Mouse (Mus musculus) cerebellum, adult 2 months (tissue): Measurements from ENCODE around the gene Abcb8. TPM values are rescaled to one million over a fixed set of nuclear protein-coding genes. Genes with fewer than 3 reads are reported as not detected.
A peak's percentile ranks its signal among the peaks of the same experiment; 100 is the strongest.

Source experiments
- DNase-seq, 2 experiments: peaks; one replicate each; pipeline ENCODE4 v3.0.0; 2021
- H3K27ac ChIP-seq: fragments of 200-500 bp; 2 replicates; pipeline ENCODE4 v1.5.1; 2012; ENCODE audit warnings: low read length, control low read depth, inconsistent platforms; ENCODE audit not compliant: insufficient read depth
- H3K27me3 ChIP-seq: fragments of 200-500 bp; 2 replicates; pipeline ENCODE4 v1.6.1; 2012; ENCODE audit warnings: inconsistent platforms, mild to moderate bottlenecking, low read length, moderate library complexity; ENCODE audit not compliant: control insufficient read depth, insufficient read depth
- H3K4me1 ChIP-seq: fragments of 200-500 bp; 2 replicates; pipeline ENCODE4 v1.6.1; 2011; ENCODE audit warnings: low read length; ENCODE audit not compliant: control insufficient read depth, insufficient read depth
- H3K4me3 ChIP-seq: fragments of 200-500 bp; replicated peaks from 2 replicates; pipeline ENCODE3; 2011; ENCODE audit warnings: mild to moderate bottlenecking, low read depth, low read length, control low read depth; ENCODE audit not compliant: insufficient read depth
- CTCF ChIP-seq: fragments of 200-500 bp; IDR thresholded peaks from 2 replicates; pipeline ENCODE4 v1.5.1; 2011; ENCODE audit warnings: low read depth, mild to moderate bottlenecking, control low read depth, low read length, moderate library complexity, borderline replicate concordance; ENCODE audit not compliant: insufficient read depth
- POLR2A ChIP-seq: fragments of 200-500 bp; IDR thresholded peaks from 2 replicates; pipeline ENCODE4 v1.6.1; 2011; ENCODE audit warnings: low read length, control low read depth, borderline replicate concordance; ENCODE audit not compliant: insufficient read depth
- WGBS: fragments of 180-500 bp; shearing (Covaris S2); methylation state at CpG from one replicate; pipeline ENCODE4 v1.1.7; 2018; 5-methylcytosine and 5-hydroxymethylcytosine counted together
- polyA plus RNA-seq: library from polyadenylated mRNA; depleted of rRNA; stranded (reverse); fragments of >200 nt; gene quantifications from 2 replicates; pipeline ENCODE4 v1.2.3, GENCODE M21; 2012

The Abcb8 gene
- polyA plus RNA-seq, 1 experiment: 53.5 TPM

DNA sequence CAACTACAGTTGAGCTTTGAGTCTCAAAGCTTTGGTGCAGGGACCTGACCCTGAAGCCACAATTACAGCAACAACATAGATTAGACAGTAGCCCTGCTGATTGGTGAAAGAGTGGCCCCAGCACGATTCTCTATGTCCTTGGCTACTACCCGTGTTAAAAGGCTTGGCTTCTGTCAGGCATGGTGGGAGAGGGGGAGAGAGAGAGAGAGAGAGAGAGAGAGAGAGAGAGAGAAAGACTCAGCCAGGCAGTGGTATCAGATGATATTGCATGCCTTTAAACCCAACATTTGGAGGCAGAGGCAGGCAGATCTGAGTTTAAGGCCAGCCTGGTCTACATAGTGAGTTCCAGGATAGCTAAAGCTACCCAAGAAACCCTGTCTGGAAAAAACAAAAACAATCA is 11.5 kb upstream of the Abcb8 start:
- Histone ChIP-seq H3K27me3 (no peaks in the 10 kb centered on the region), H3K4me1 (peaks cover 7% of the 10 kb centered on the region; the same call in 1 of the 2 replicates), H3K27ac (no peak overlapping the region), H3K4me3 (no peak overlapping the region)
- DNase-seq: no peak
- TF ChIP-seq CTCF: no peak
- TF ChIP-seq POLR2A: no peak
- 58% methylated on average over 2 of the region's 2 CpGs for WGBS

DNA sequence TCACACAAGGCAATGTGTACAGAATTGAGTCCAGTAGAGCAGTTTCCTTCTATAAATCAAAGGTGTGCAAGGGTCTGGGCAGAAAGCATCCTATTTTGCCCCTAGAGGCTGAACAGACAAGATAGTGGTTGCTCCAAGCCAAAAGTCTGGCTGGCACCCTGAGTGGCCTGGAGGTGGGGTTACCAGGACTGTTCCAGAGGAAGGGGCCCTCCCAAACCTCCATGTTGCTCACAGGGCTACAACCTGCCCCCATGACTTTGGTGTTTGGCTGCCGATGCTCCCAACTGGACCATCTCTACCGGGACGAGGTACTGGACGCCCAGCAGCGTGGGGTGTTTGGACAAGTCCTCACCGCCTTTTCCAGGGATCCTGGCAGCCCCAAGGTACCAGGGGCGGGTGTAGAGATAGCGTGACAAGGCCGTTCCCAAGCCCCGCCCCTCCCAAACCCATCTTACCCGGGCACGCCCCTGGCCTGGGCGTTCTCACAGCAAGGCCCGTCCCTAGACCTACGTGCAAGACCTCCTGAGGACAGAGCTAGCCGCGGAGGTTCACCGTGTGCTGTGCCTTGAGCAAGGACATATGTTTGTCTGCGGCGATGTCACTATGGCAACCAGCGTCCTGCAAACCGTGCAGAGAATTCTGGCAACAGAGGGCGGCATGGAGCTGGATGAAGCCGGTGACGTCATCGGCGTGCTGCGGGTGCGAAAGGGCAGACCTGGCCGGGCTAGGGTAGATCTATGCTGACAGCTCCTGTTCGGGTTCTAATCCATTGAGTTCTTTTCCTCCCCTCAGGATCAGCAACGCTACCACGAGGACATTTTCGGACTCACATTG is 10.2 kb upstream of the Abcb8 start:
- Histone ChIP-seq H3K27me3 (no peaks in the 10 kb centered on the region), H3K27ac (peak overlapping the region; percentile 69), H3K4me3 (peak overlapping the region; percentile 79), H3K4me1 (peaks cover 12% of the 10 kb centered on the region)
- TF ChIP-seq POLR2A (peak; percentile 79; the same call in 1 of the 2 replicates), CTCF (peak; percentile 48; the same call in 1 of the 2 replicates)
- peak; percentile 97 to 98 for DNase-seq
- under 1% methylated on average over 34 of the region's 34 CpGs for WGBS

DNA sequence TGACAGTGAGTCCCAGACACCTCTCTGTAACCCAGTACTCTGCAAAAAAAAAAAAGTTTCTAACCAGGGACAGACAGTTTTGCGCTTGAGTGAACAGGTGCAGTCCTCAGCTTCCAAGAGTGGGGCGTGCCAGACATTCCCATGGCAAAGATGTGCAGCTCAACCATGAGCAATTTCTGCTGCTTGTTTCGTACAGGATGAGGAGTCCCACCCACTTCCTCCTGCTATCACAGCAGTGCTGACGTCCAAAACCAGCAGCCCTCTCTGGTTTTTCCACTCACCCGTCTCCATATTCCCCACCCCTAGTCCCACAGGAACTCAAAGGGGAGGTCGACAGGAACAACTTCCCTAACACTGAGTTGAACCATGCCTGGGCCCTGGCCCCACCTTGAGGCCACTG is 9.1 kb upstream of the Abcb8 start:
- Histone ChIP-seq H3K27me3 (no peaks in the 10 kb centered on the region), H3K4me3 (no peak overlapping the region), H3K4me1 (peaks cover 12% of the 10 kb centered on the region), H3K27ac (no peak overlapping the region)
- no peak for DNase-seq
- no peak for TF ChIP-seq CTCF
- TF ChIP-seq POLR2A: no peak
- 58% methylated on average over 6 of the region's 6 CpGs for WGBS

DNA sequence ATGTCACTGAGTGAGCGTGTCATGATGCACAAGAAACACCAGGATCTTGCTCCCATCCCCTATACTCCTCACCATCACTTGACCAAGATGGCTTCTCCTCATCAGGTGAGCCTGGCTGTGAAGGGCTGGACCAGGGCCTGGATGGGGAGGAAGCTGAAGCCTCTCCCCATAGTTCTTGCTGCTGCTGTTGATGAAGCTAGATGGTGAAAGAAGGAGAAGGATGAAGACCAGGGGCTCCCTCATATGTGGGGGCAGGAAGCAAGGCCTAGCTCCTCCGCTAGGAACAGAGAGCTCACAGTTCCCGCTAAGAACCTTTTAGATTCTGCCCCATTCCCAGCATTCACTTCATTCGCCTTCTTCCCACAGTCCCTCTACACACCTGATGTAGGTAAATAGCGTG is 8.1 kb upstream of the Abcb8 start:
- Histone ChIP-seq H3K27me3 (no peaks in the 10 kb centered on the region), H3K4me3 (no peak overlapping the region), H3K27ac (no peak overlapping the region), H3K4me1 (peaks cover 12% of the 10 kb centered on the region)
- 95% methylated on average over 5 of the region's 5 CpGs for WGBS
- TF ChIP-seq CTCF (no peak), POLR2A (no peak)
- no peak for DNase-seq

DNA sequence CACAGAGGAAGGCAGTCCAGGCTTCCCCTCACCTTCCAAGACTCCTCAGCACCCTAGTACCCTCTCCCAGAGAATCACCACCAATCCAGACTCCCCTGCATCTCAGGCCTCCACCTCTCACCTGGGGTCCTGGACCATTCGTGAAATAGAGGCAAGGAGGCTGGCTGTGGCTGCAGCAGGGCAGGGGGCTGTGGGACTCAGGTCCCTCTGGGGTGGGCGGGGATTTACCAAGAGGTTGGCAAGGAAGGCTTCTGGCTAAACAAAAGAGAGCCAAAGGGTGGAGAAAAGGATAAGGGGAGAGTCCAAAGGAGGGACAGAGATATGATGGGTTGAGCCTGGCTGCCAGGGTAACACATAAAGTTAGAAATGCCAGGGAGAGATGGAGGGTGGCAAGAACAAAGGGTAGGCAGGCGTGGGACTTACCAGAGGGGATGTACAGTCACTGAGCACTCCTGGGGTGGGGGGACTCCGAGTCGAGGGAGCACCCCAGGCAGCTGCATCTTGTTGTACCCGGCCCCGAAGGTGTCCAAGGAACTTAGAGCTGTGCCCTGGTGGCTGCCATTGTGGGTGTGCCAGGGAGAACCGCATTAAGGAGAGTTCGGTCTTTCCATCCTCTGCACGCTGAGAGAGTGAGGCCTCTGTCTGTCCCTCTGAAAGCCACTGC is 7.4 kb upstream of the Abcb8 start:
- no peaks in the 10 kb centered on the region for H3K27me3 ChIP-seq
- peaks cover 12% of the 10 kb centered on the region for H3K4me1 ChIP-seq
- no peak for DNase-seq
- H3K27ac ChIP-seq: no peak overlapping the region
- TF ChIP-seq POLR2A: no peak
- no peak for TF ChIP-seq CTCF
- 86% methylated on average over 10 of the region's 10 CpGs for WGBS
- H3K4me3 ChIP-seq: no peak overlapping the region

DNA sequence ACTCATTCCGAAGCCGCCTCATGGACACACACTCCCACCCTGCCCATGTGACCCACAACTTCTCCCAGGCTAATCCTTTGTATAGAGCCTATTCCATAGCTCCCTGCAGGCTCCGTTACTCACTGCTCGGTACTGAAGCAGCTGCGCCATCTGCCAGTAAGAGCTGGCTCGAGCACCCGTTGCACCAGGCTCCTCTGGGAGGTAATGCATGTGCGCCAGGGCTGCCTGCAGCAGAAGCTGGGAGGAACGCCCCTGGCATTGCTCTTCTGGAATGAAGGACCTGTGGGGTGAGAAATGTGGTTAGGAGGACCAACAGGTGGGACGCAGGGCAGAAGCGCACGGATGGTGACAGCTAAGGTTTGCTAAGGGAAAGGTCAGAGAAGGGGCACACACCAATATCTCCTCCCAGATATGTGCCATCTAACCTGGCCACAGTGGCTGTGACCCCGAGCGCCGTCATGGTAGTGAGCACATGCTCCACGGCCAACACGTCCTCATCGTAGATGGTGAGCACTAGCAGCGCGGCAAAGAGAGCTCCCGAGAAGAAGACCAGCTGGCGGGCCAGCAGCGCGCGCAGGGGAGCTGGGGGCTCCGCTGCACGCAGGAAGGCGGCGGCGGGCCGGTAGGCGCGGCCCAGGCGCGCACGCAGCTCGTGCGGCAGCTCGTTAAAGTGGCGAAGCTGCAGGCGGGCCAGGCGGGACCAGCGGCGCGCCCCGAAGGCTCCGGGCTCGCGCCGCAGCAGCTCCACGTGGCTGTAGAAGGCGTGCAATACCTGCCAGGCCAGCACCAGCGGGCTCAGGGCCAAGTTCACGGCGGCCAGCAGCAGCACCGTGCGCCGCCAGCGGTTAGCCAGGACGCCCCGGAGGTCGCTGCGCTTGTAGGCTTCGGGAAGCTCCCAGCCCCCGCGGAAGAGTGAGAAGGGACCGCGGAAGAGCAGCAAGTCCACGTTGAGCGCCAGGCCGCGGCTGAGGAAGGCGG is 5.9 kb upstream of the Abcb8 start:
- DNase-seq: peak; percentile 53 to 58
- WGBS: 2% methylated on average over 72 of the region's 73 CpGs
- Histone ChIP-seq H3K27me3 (no peaks in the 10 kb centered on the region), H3K4me1 (peaks cover 12% of the 10 kb centered on the region), H3K4me3 (peak overlapping the region; percentile 17), H3K27ac (no peak overlapping the region)
- TF ChIP-seq CTCF (no peak), POLR2A (no peak)

DNA sequence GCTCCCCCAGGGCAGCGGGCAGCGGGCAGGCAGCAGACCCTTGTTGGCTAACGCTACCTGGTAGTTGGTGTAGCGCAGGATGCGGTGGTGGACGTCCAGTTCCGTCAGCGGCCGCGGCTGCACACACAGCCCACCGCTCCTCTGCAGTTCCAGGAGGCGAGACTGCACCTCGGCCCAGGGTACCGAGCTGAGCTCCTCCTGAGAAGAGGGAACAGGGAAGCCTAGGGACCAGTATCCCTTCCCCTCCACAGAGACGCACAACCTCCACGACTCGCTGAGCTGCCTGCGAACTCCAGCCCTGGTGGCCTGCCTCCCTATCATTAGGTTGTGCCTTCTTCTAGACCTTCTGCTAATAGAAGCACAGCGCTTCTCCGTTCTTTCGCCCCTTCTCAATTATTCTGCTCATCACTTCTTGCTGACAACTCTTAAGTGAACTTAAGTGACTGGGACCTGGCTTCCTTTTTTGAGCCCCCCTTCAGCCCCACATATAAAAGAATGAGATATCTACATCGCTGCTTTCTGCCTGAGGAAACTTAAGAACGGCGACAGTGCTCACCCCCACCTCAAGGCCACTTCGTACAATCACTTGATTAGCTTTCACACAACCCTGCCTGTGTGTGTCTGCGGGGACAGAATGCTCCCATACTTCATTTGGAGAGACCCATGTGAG is 5.1 kb upstream of the Abcb8 start:
- Histone ChIP-seq H3K27me3 (no peaks in the 10 kb centered on the region), H3K27ac (no peak overlapping the region), H3K4me1 (peaks cover 10% of the 10 kb centered on the region), H3K4me3 (peak overlapping the region; percentile 17)
- 41% methylated on average over 25 of the region's 26 CpGs for WGBS
- no peak for TF ChIP-seq POLR2A
- no peak for TF ChIP-seq CTCF
- no peak for DNase-seq
